9 mouse cellular contexts compared by ENCODE assay signal in genomic region chr6:40235793-40236470, GRCm38 (mm10).
DNase-seq lines count a peak whose midpoint lies in the region; ATAC-seq and TF ChIP-seq lines count a peak whose summit lies in the region.
"Had no signal": no experiment of that assay in that cellular context is flagged by ENCODE, and none has a peak within 500 bp of the region (broad histone marks: within the 10 kb centered on the region; RNA-seq: fewer than 3 reads in every experiment).

No protein-coding gene starts in this region.

- H3K4me2 ChIP-seq in hindbrain, embryonic 11.5 days (replicated peaks; ENCODE audit: low read depth, low read length), result no peak overlapping the region
- H3K4me2 ChIP-seq in hindbrain, embryonic 13.5 days, result no peak overlapping the region
- H3K4me2 ChIP-seq in embryonic facial prominence, embryonic 14.5 days (ENCODE audit: low read depth, low read length), result no peak overlapping the region
- no peak overlapping the region for H3K4me2 ChIP-seq in midbrain, postnatal 0 days (ENCODE audit: low read depth, low read length, poor library complexity, severe bottlenecking)
- H3K4me2 ChIP-seq: embryonic facial prominence, embryonic 12.5 days had no signal

- H3K4me1 ChIP-seq in hindbrain, embryonic 11.5 days (replicated peaks; ENCODE audit: control insufficient read depth, insufficient read depth, low read length), result no peaks in the 10 kb centered on the region
- H3K4me1 ChIP-seq in hindbrain, embryonic 13.5 days (replicated peaks), result peaks cover 14% of the 10 kb centered on the region
- H3K4me1 ChIP-seq in embryonic facial prominence, embryonic 14.5 days (ENCODE audit: control insufficient read depth, insufficient read depth, low read length), result no peaks in the 10 kb centered on the region
- peaks cover 8% of the 10 kb centered on the region; the same call in 1 of the 2 replicates for H3K4me1 ChIP-seq in midbrain, postnatal 0 days (ENCODE audit: insufficient read depth, low read length)
- peaks cover 4% of the 10 kb centered on the region for H3K4me1 ChIP-seq in testis, adult 2 months (ENCODE audit: control insufficient read depth, insufficient read depth, low read length)
- H3K4me1 ChIP-seq: embryonic facial prominence, embryonic 12.5 days had no signal

- no peaks in the 10 kb centered on the region for H3K36me3 ChIP-seq in hindbrain, embryonic 11.5 days (ENCODE audit: control insufficient read depth, insufficient read depth, low read length)
- H3K36me3 ChIP-seq in hindbrain, embryonic 13.5 days, result no peaks in the 10 kb centered on the region
- H3K36me3 ChIP-seq in embryonic facial prominence, embryonic 14.5 days (ENCODE audit: control insufficient read depth, insufficient read depth, low read length), result no peaks in the 10 kb centered on the region
- no peaks in the 10 kb centered on the region for H3K36me3 ChIP-seq in midbrain, postnatal 0 days (ENCODE audit: insufficient read depth, low read length)
- H3K36me3 ChIP-seq in testis, adult 2 months (ENCODE audit: control insufficient read depth, insufficient read depth, low read length), result no peaks in the 10 kb centered on the region
- H3K36me3 ChIP-seq: embryonic facial prominence, embryonic 12.5 days had no signal

- no peaks in the 10 kb centered on the region for H3K27me3 ChIP-seq in hindbrain, embryonic 11.5 days (ENCODE audit: control insufficient read depth, insufficient read depth, low read length)
- no peaks in the 10 kb centered on the region for H3K27me3 ChIP-seq in hindbrain, embryonic 13.5 days
- no peaks in the 10 kb centered on the region for H3K27me3 ChIP-seq in embryonic facial prominence, embryonic 14.5 days (replicated peaks; ENCODE audit: control insufficient read depth, insufficient read depth, low read length)
- H3K27me3 ChIP-seq in midbrain, postnatal 0 days (ENCODE audit: insufficient read depth, low read length), result no peaks in the 10 kb centered on the region
- no peaks in the 10 kb centered on the region for H3K27me3 ChIP-seq in testis, adult 2 months (ENCODE audit: control insufficient read depth, insufficient read depth, low read length)
- H3K27me3 ChIP-seq: embryonic facial prominence, embryonic 12.5 days had no signal

- no peaks in the 10 kb centered on the region for H3K9me3 ChIP-seq in hindbrain, embryonic 11.5 days (ENCODE audit: control insufficient read depth, low read length)
- H3K9me3 ChIP-seq in hindbrain, embryonic 13.5 days, result no peaks in the 10 kb centered on the region
- no peaks in the 10 kb centered on the region for H3K9me3 ChIP-seq in embryonic facial prominence, embryonic 14.5 days (ENCODE audit: control insufficient read depth, low read length)
- no peaks in the 10 kb centered on the region for H3K9me3 ChIP-seq in midbrain, postnatal 0 days (ENCODE audit: low read length)
- H3K9me3 ChIP-seq: embryonic facial prominence, embryonic 12.5 days had no signal

- no peak for ATAC-seq in hindbrain, embryonic 11.5 days (ENCODE audit: low FRiP score)
- no peak for ATAC-seq in hindbrain, embryonic 13.5 days (ENCODE audit: low FRiP score)
- ATAC-seq in embryonic facial prominence, embryonic 14.5 days (ENCODE audit: low read depth), result no peak
- ATAC-seq in midbrain, postnatal 0 days (ENCODE audit: low FRiP score), result no peak

- H3K4me3 ChIP-seq in hindbrain, embryonic 11.5 days (ENCODE audit: low read depth, low read length), result no peak overlapping the region
- H3K4me3 ChIP-seq in hindbrain, embryonic 13.5 days, result no peak overlapping the region
- H3K4me3 ChIP-seq in embryonic facial prominence, embryonic 14.5 days (ENCODE audit: low read depth, low read length), result no peak overlapping the region
- H3K4me3 ChIP-seq in left cerebral cortex, adult 2 months, result no peak overlapping the region
- H3K4me3 ChIP-seq in midbrain, postnatal 0 days (ENCODE audit: low read depth, low read length), result no peak overlapping the region
- H3K4me3 ChIP-seq in testis, adult 2 months (ENCODE audit: control insufficient read depth, low read depth, low read length), result no peak overlapping the region
- H3K4me3 ChIP-seq: embryonic facial prominence, embryonic 12.5 days had no signal

- no peak overlapping the region for H3K9ac ChIP-seq in hindbrain, embryonic 11.5 days (ENCODE audit: low read depth, low read length)
- no peak overlapping the region for H3K9ac ChIP-seq in hindbrain, embryonic 13.5 days
- H3K9ac ChIP-seq in embryonic facial prominence, embryonic 14.5 days (ENCODE audit: low read depth, low read length), result no peak overlapping the region
- no peak overlapping the region for H3K9ac ChIP-seq in midbrain, postnatal 0 days (replicated peaks; ENCODE audit: low read length, poor library complexity, severe bottlenecking)
- H3K9ac ChIP-seq: embryonic facial prominence, embryonic 12.5 days had no signal

- TF ChIP-seq POLR2A in testis, adult 2 months (IDR thresholded peaks at IDR 0.05; ENCODE audit: control insufficient read depth, low read depth, low read length), result no peak

- peak; percentile 87 for TF ChIP-seq CTCF in left cerebral cortex, adult 2 months (IDR thresholded peaks at IDR 0.05)
- peak; percentile 92 for TF ChIP-seq CTCF in midbrain, postnatal 0 days (IDR thresholded peaks at IDR 0.05)
- TF ChIP-seq CTCF in testis, adult 2 months (IDR thresholded peaks at IDR 0.05; ENCODE audit: control insufficient read depth, insufficient read depth, insufficient replicate concordance, low read depth, low read length), result peak; percentile 90

- H3K27ac ChIP-seq in hindbrain, embryonic 11.5 days (ENCODE audit: low read depth, low read length), result no peak overlapping the region
- H3K27ac ChIP-seq in hindbrain, embryonic 13.5 days, result no peak overlapping the region
- no peak overlapping the region for H3K27ac ChIP-seq in embryonic facial prominence, embryonic 14.5 days (replicated peaks; ENCODE audit: low read depth, low read length)
- H3K27ac ChIP-seq in left cerebral cortex, adult 2 months, result 0 out of 2 replicates have a peak overlapping the region, but pooled peaks have one; percentile 11
- H3K27ac ChIP-seq in midbrain, postnatal 0 days (ENCODE audit: low read depth, low read length), result no peak overlapping the region
- no peak overlapping the region for H3K27ac ChIP-seq in testis, adult 2 months (ENCODE audit: control insufficient read depth, insufficient read depth, low read depth, low read length)
- H3K27ac ChIP-seq: embryonic facial prominence, embryonic 12.5 days had no signal

- WGBS in hindbrain, embryonic 11.5 days, result 42% methylated on average over 10 of the region's 10 CpGs
- WGBS in hindbrain, embryonic 13.5 days, result 39% methylated on average over 10 of the region's 10 CpGs
- 37% methylated on average over 10 of the region's 10 CpGs for WGBS in embryonic facial prominence, embryonic 14.5 days
- WGBS in midbrain, postnatal 0 days, result 47% methylated on average over 10 of the region's 10 CpGs

- peak; percentile 89 for DNase-seq in hindbrain, embryonic 11.5 days (ENCODE audit: low spot score)
- peak; percentile 81 to 82 for DNase-seq in adrenal gland, postnatal 36 days
- DNase-seq in embryonic facial prominence, embryonic 14.5 days (ENCODE audit: low spot score), result peak; percentile 64
- DNase-seq in heart, postnatal 4 days, result peak; percentile 84
- peak; percentile 63 to 79 for DNase-seq in left cerebral cortex, adult 2 months (ENCODE audit: extremely low spot score in 1 of 2, low spot score in 2 of 2)
- DNase-seq in midbrain, postnatal 0 days (ENCODE audit: low spot score), result peak; percentile 80

- intact Hi-C loops in left cerebral cortex, adult 2 months (cut with DNase I), result loop anchor here (2.0 to 5.0 kb wide), 4 partner anchors 67 to 365 kb away; no protein-coding TSS in a partner anchor
